16 mouse cellular contexts compared by ENCODE assay signal in genomic region chr6:37465847-37466246, GRCm38 (mm10). TPM values are rescaled to one million over a fixed set of nuclear protein-coding genes. Genes with fewer than 3 reads are reported as not detected.
A peak's percentile ranks its signal among the peaks of the same experiment; 100 is the strongest.
DNase-seq lines count a peak whose midpoint lies in the region; ATAC-seq and TF ChIP-seq lines count a peak whose summit lies in the region.
"Had no signal": no experiment of that assay in that cellular context is flagged by ENCODE, and none has a peak within 500 bp of the region (broad histone marks: within the 10 kb centered on the region; RNA-seq: fewer than 3 reads in every experiment).

No protein-coding gene starts in this region.

- no peak overlapping the region for H3ac ChIP-seq in myocyte (ENCODE audit: control insufficient read depth, insufficient read length)

- WGBS in embryonic facial prominence, embryonic 14.5 days: 30% methylated on average over 5 of the region's 5 CpGs
- 67% methylated on average over 5 of the region's 5 CpGs for WGBS in hindbrain, embryonic 12.5 days

- H3K79me2 ChIP-seq in myocyte (ENCODE audit: control insufficient read depth, insufficient read depth): no peaks in the 10 kb centered on the region

- no peak for TF ChIP-seq POLR2A in myocyte (IDR thresholded peaks at IDR 0.05; ENCODE audit: insufficient read length, low read depth)

- no peak for DNase-seq in frontal cortex, postnatal 10 days (ENCODE audit: low spot score in 2 of 2)
- peak; percentile 48 to 50 for DNase-seq in left cerebral cortex, postnatal 14 days (ENCODE audit: low spot score in 2 of 2)
- no peak for DNase-seq in left cerebral cortex, adult 11 months (ENCODE audit: low spot score)
- peak; percentile 76 for DNase-seq in embryonic facial prominence, embryonic 14.5 days (ENCODE audit: low spot score)
- DNase-seq in spleen, postnatal 36 days (ENCODE audit: low spot score in 2 of 2): no peak
- DNase-seq: adrenal gland, adult 2 months; cerebellum, postnatal 36 days; heart, postnatal 10 days; liver, postnatal 0 days; thymus, adult 2 months had no signal

- H3K9me3 ChIP-seq in embryonic facial prominence, embryonic 14.5 days (ENCODE audit: control insufficient read depth, low read length): no peaks in the 10 kb centered on the region
- no peaks in the 10 kb centered on the region for H3K9me3 ChIP-seq in hindbrain, embryonic 12.5 days (replicated peaks)
- H3K9me3 ChIP-seq: forebrain, embryonic 12.5 days had no signal

- no peaks in the 10 kb centered on the region for H3K36me3 ChIP-seq in embryonic facial prominence, embryonic 14.5 days (ENCODE audit: control insufficient read depth, insufficient read depth, low read length)
- H3K36me3 ChIP-seq in myocyte (ENCODE audit: control insufficient read depth, insufficient read depth): no peaks in the 10 kb centered on the region
- H3K36me3 ChIP-seq in hindbrain, embryonic 12.5 days: no peaks in the 10 kb centered on the region
- H3K36me3 ChIP-seq: forebrain, embryonic 12.5 days had no signal

- peak; percentile 82 for ATAC-seq in frontal cortex, adult (ENCODE audit: low TSS enrichment)
- ATAC-seq in embryonic facial prominence, embryonic 14.5 days (ENCODE audit: low read depth): 0 out of 2 replicates have a peak, but pooled peaks have one; percentile 5
- ATAC-seq in hindbrain, embryonic 12.5 days (ENCODE audit: low FRiP score): no peak
- ATAC-seq: intestine, embryonic 16.5 days; liver, postnatal 0 days had no signal

- peak overlapping the region; percentile 79 for H3K27ac ChIP-seq in embryonic facial prominence, embryonic 14.5 days (replicated peaks; ENCODE audit: low read depth, low read length)
- H3K27ac ChIP-seq in hindbrain, embryonic 12.5 days: no peak overlapping the region
- H3K27ac ChIP-seq: forebrain, embryonic 12.5 days had no signal

- no peak overlapping the region; the same call in 1 of the 2 replicates for H3K4me2 ChIP-seq in embryonic facial prominence, embryonic 14.5 days (ENCODE audit: low read depth, low read length)
- H3K4me2 ChIP-seq in myocyte (ENCODE audit: low read depth): peak overlapping the region; percentile 66
- H3K4me2 ChIP-seq in hindbrain, embryonic 12.5 days (replicated peaks): no peak overlapping the region
- H3K4me2 ChIP-seq: forebrain, embryonic 12.5 days had no signal

- intact Hi-C loops in left cerebral cortex, postnatal 14 days (cut with DNase I): loop anchor here (5.0 kb wide), 1 partner anchor 601 kb away; no protein-coding TSS in a partner anchor

- no peak overlapping the region for H3K4me3 ChIP-seq in embryonic facial prominence, embryonic 14.5 days (ENCODE audit: low read depth, low read length)
- H3K4me3 ChIP-seq in myocyte: peak overlapping the region; percentile 1
- no peak overlapping the region for H3K4me3 ChIP-seq in hindbrain, embryonic 12.5 days
- H3K4me3 ChIP-seq: forebrain, embryonic 12.5 days; megakaryocyte, embryonic 14.5 days had no signal

- H3K9ac ChIP-seq in embryonic facial prominence, embryonic 14.5 days (ENCODE audit: low read depth, low read length): no peak overlapping the region
- no peak overlapping the region for H3K9ac ChIP-seq in hindbrain, embryonic 12.5 days
- H3K9ac ChIP-seq: forebrain, embryonic 12.5 days; liver, postnatal 0 days had no signal

- H3K4me1 ChIP-seq in embryonic facial prominence, embryonic 14.5 days (ENCODE audit: control insufficient read depth, insufficient read depth, low read length): no peaks in the 10 kb centered on the region
- peaks cover 3% of the 10 kb centered on the region; the same call in 1 of the 2 replicates for H3K4me1 ChIP-seq in hindbrain, embryonic 12.5 days
- H3K4me1 ChIP-seq: megakaryocyte, embryonic 14.5 days had no signal

- H3K27me3 ChIP-seq in embryonic facial prominence, embryonic 14.5 days (replicated peaks; ENCODE audit: control insufficient read depth, insufficient read depth, low read length): no peaks in the 10 kb centered on the region
- H3K27me3 ChIP-seq in myocyte (ENCODE audit: control insufficient read depth, insufficient read depth, insufficient read length): no peaks in the 10 kb centered on the region
- H3K27me3 ChIP-seq in hindbrain, embryonic 12.5 days: no peaks in the 10 kb centered on the region

TF ChIP-seq in myocyte, 11 proteins besides CTCF, POLR2A, EP300 and RAD21:
- TF ChIP-seq MAX (IDR thresholded peaks at IDR 0.05; ENCODE audit: low read depth) (no peak), MYOG (IDR thresholded peaks at IDR 0.05; ENCODE audit: control insufficient read depth in 1 of 3, insufficient read depth in 1 of 3, insufficient read length in 2 of 3, low read depth in 2 of 3) (no peak), REST (IDR thresholded peaks at IDR 0.05; ENCODE audit: insufficient read depth, insufficient read length) (no peak), MYOD1 (IDR thresholded peaks at IDR 0.05; ENCODE audit: control insufficient read depth in 1 of 3, insufficient read length in 2 of 3, low read depth in 2 of 3) (no peak), E2F4 (IDR thresholded peaks at IDR 0.05; ENCODE audit: insufficient read depth) (no peak), TCF3 (IDR thresholded peaks at IDR 0.05; ENCODE audit: insufficient read length, low read depth) (no peak), SRF (IDR thresholded peaks at IDR 0.05; ENCODE audit: control insufficient read depth, insufficient read length, low read depth) (no peak), TCF12 (IDR thresholded peaks at IDR 0.05; ENCODE audit: insufficient read depth, poor library complexity, severe bottlenecking) (no peak), POLR2AphosphoS2 (IDR thresholded peaks at IDR 0.05; ENCODE audit: insufficient read length, low read depth) (no peak), USF1 (IDR thresholded peaks at IDR 0.05; ENCODE audit: low read depth) (no peak), CEBPB (IDR thresholded peaks at IDR 0.05; ENCODE audit: insufficient read depth, poor library complexity, severe bottlenecking) (no peak)

RNA-seq across cellular contexts. Expression of gene Creb3l2, which starts 23.9 kb away (rescaled TPM):
- 1 to 10 TPM; 6.7 to 8.1 TPM for total RNA-seq in left cerebral cortex, postnatal 14 days (2021)
- 34.5 and 35.3 TPM in 2 replicates for polyA plus RNA-seq in embryonic facial prominence, embryonic 14.5 days (2014; fragmentation: Nextera tagmentation; extraction: Ambion mirVana)
- polyA plus RNA-seq in myocyte (2012; fragmentation: generic; extraction: Trizol): 11.2 TPM
- 14.9 and 16.7 TPM in 2 replicates for polyA plus RNA-seq in hindbrain, embryonic 12.5 days (2016; fragmentation: Nextera tagmentation; extraction: Ambion mirVana)

Comparison
In these comparisons a context has a peak if more than half of its experiments do, and no peak if none do; other contexts are left out.
1. DNase-seq: peak in left cerebral cortex, postnatal 14 days (2 of 2) and embryonic facial prominence, embryonic 14.5 days (single experiment); none in frontal cortex, postnatal 10 days (0 of 2), left cerebral cortex, adult 11 months (single experiment) and spleen, postnatal 36 days (0 of 2).